Mouse (Mus musculus): ENCODE measurements at regions not wholly inside any gene's neighbourhood (a gene's known extent, or its start where the extent isn't known, plus 50 kb on each side); places are given as distances from the start of the nearest gene placed in this dataset.
"Not testable (repeated sequence)": the region's sequence is repeated elsewhere in the genome, so short reads cannot be mapped to it uniquely, and the experiment has no call there.

- not testable (repeated sequence) for DNase-seq (ENCODE audit: low spot score)
These were observed 76.0 kb downstream of the Zfp97 start for GRCm38 (mm10) chr17:17197229-17197628.

GRCm38 (mm10) chr17:17229069-17229468 is 107.9 kb downstream of the Zfp97 start:
- DNase-seq (ENCODE audit: low spot score) = no peak

- DNase-seq (ENCODE audit: low spot score) = peak; percentile 96
These were observed 113.3 kb downstream of the Zfp97 start for GRCm38 (mm10) chr17:17234329-17235185.

- DNase-seq (ENCODE audit: low spot score) = not testable (repeated sequence)
These were observed 113.9 kb downstream of the Zfp97 start for GRCm38 (mm10) chr17:17235186-17235482.
